16 mouse cellular contexts compared by ENCODE assay signal in genomic region chr16:95432540-95432971, GRCm38 (mm10).
DNase-seq lines count a peak whose midpoint lies in the region; ATAC-seq lines count a peak whose summit lies in the region.
"Had no signal": no experiment of that assay in that cellular context is flagged by ENCODE, and none has a peak within 500 bp of the region (broad histone marks: within the 10 kb centered on the region; RNA-seq: fewer than 3 reads in every experiment).

No protein-coding gene starts in this region.

- no peaks in the 10 kb centered on the region for H3K36me3 ChIP-seq in kidney, embryonic 16.5 days (ENCODE audit: insufficient read depth, low read length)
- no peaks in the 10 kb centered on the region for H3K36me3 ChIP-seq in heart, embryonic 15.5 days
- no peaks in the 10 kb centered on the region for H3K36me3 ChIP-seq in megakaryocyte, embryonic 14.5 days (replicated peaks; ENCODE audit: low read length)
- no peaks in the 10 kb centered on the region for H3K36me3 ChIP-seq in forebrain, embryonic 12.5 days (replicated peaks)
- H3K36me3 ChIP-seq: embryonic facial prominence, embryonic 13.5 days had no signal

- H3K27ac ChIP-seq in kidney, embryonic 16.5 days (ENCODE audit: low read length) = 0 out of 2 replicates have a peak overlapping the region, but pooled peaks have one; percentile 4
- H3K27ac ChIP-seq in heart, embryonic 15.5 days = peak overlapping the region; percentile 63
- H3K27ac ChIP-seq in forebrain, embryonic 12.5 days = no peak overlapping the region
- H3K27ac ChIP-seq: embryonic facial prominence, embryonic 13.5 days; hindbrain, embryonic 14.5 days had no signal

- no peak for ATAC-seq in kidney, embryonic 16.5 days (ENCODE audit: low FRiP score, low TSS enrichment)
- ATAC-seq in heart, embryonic 15.5 days (replicated peaks; ENCODE audit: insufficient number of reproducible peaks, insufficient read depth, low FRiP score, low read depth) = peak; percentile 71
- ATAC-seq in forebrain, embryonic 12.5 days (ENCODE audit: low FRiP score) = no peak

- H3K4me3 ChIP-seq in kidney, embryonic 16.5 days (ENCODE audit: low read length) = no peak overlapping the region
- no peak overlapping the region for H3K4me3 ChIP-seq in heart, embryonic 15.5 days
- peak overlapping the region; percentile 76 for H3K4me3 ChIP-seq in megakaryocyte, embryonic 14.5 days (replicated peaks)
- no peak overlapping the region for H3K4me3 ChIP-seq in forebrain, embryonic 12.5 days (replicated peaks)
- H3K4me3 ChIP-seq: embryonic facial prominence, embryonic 13.5 days had no signal

- H3K4me1 ChIP-seq in kidney, embryonic 16.5 days (ENCODE audit: insufficient read depth, low read length) = no peaks in the 10 kb centered on the region
- peaks cover 19% of the 10 kb centered on the region for H3K4me1 ChIP-seq in heart, embryonic 15.5 days (replicated peaks)
- H3K4me1 ChIP-seq in megakaryocyte, embryonic 14.5 days = peaks cover 75% of the 10 kb centered on the region
- no peaks in the 10 kb centered on the region for H3K4me1 ChIP-seq in forebrain, embryonic 12.5 days

- no peaks in the 10 kb centered on the region for H3K27me3 ChIP-seq in kidney, embryonic 16.5 days (ENCODE audit: insufficient read depth, low read length)
- H3K27me3 ChIP-seq in heart, embryonic 15.5 days = no peaks in the 10 kb centered on the region
- peaks cover 7% of the 10 kb centered on the region for H3K27me3 ChIP-seq in megakaryocyte, embryonic 14.5 days (replicated peaks)
- no peaks in the 10 kb centered on the region for H3K27me3 ChIP-seq in forebrain, embryonic 12.5 days
- H3K27me3 ChIP-seq: embryonic facial prominence, embryonic 13.5 days had no signal

- DNase-seq in kidney, adult 18-20 months = no peak
- DNase-seq in gastrocnemius, postnatal 25 days = peak; percentile 30
- no peak for DNase-seq in cerebellum, adult 8-10 months
- DNase-seq in thymus, postnatal 14 days = no peak
- DNase-seq: adrenal gland, postnatal 25 days; cerebellum, postnatal 36 days; kidney, adult 8-10 months; layer of hippocampus, adult 9-11 months; left cerebral cortex, postnatal 4 days; lung, adult 2 months had no signal

- no peaks in the 10 kb centered on the region for H3K9me3 ChIP-seq in kidney, embryonic 16.5 days (ENCODE audit: low read length)
- no peaks in the 10 kb centered on the region for H3K9me3 ChIP-seq in heart, embryonic 15.5 days (replicated peaks)
- no peaks in the 10 kb centered on the region for H3K9me3 ChIP-seq in megakaryocyte, embryonic 14.5 days
- no peaks in the 10 kb centered on the region for H3K9me3 ChIP-seq in forebrain, embryonic 12.5 days
- H3K9me3 ChIP-seq: embryonic facial prominence, embryonic 13.5 days had no signal

- H3K4me2 ChIP-seq in kidney, embryonic 16.5 days (replicated peaks; ENCODE audit: low read depth, low read length) = no peak overlapping the region
- no peak overlapping the region for H3K4me2 ChIP-seq in heart, embryonic 15.5 days
- H3K4me2 ChIP-seq in forebrain, embryonic 12.5 days = no peak overlapping the region
- H3K4me2 ChIP-seq: embryonic facial prominence, embryonic 13.5 days; hindbrain, embryonic 14.5 days had no signal

- H3K9ac ChIP-seq in kidney, embryonic 16.5 days (replicated peaks; ENCODE audit: low read length) = no peak overlapping the region
- no peak overlapping the region for H3K9ac ChIP-seq in heart, embryonic 15.5 days
- H3K9ac ChIP-seq in forebrain, embryonic 12.5 days = no peak overlapping the region
- H3K9ac ChIP-seq: embryonic facial prominence, embryonic 13.5 days; hindbrain, embryonic 14.5 days had no signal

- WGBS in kidney, embryonic 16.5 days = 79% methylated on average over 2 of the region's 2 CpGs
- 17% methylated on average over 2 of the region's 2 CpGs for WGBS in heart, embryonic 15.5 days
- WGBS in forebrain, embryonic 12.5 days = 88% methylated on average over 2 of the region's 2 CpGs
